Mouse (Mus musculus): ENCODE data around the gene Stat2.

The Stat2 gene

DNA sequence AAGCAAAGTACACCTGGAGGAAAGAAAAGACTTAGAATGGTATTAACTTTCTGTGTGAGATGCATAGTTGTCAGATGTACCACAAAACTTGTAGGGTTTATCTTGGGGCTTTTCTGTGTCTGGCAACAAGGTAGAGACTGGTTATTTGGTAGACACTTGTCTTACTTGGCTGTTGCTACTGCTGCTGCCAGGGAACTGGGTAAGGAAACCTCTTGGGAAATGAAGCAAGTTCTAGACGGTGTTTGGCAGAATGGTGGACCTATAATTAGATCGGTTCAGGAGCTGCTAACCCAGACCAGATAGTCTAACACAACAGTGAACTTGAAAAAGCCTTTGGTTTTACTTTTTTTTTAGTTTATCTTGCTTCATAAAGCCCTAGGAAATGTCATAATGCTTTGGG is 68.6 kb downstream of the Stat2 start:
- DNase-seq (ENCODE audit: low spot score) = no peak

DNA sequence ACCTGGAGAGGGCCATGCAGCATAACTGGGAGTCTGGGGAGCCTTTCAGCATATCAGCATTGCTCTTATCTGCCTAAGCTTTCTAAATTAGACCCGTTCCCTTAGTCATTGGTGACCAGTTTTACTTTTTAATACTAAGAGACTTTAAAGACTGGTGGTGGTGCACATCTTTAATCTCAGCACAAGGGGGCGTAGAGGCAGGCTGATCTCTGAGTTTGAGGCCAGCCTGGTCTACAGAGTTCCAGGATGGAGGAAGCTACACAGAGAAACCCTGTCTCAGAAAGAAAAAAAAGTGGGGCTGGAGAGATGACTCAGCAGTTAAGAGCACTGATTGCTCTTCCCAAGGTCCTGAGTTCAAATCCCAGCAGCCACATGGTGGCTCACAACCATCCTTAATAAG is 69.9 kb downstream of the Stat2 start:
- DNase-seq (ENCODE audit: low spot score) = no peak

Measured in c-Kit-positive CD71-positive TER-119-positive erythroid progenitor cells, embryonic 14.5 days (primary cell).